Mouse (Mus musculus) kidney, postnatal 14 days (tissue): Measurements from ENCODE around the gene Slc2a4.

Experiments
- DNase-seq: peaks from one replicate; pipeline ENCODE4 v3.0.0; 2022; ENCODE audit warnings: mixed read lengths

The Slc2a4 gene

GRCm38 (mm10) chr11:69895291-69895690, 52.7 kb downstream of the Slc2a4 start, which contains the start of gene Acap1:
Gene Acap1 (minus strand): TSS chr11:69895539.
- DNase-seq, result no peak

DNA sequence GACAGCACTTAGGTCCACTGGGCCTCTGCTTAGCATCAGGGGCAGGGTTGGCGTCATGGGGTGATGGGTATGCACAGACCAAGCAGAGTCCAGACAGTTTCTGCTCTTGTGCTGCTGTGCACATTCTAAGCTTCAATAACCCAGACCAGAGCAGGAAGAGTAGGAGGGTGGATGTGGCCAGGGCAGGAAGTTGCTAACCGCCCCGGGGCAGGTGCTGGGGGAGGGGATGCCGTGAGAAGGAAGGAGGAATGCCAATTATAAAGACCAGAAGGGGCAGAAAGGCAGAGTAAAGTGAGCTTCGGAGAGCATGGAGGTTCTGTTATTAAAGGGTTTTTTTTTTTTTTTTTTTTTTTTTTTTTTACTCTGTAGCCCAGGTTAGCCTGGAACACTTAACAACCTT, 53.3 kb downstream of the Slc2a4 start:
- no peak for DNase-seq
